Mouse (Mus musculus) urinary bladder, adult 2 months (tissue): ENCODE data around the gene Bax. TPM values are rescaled to one million over a fixed set of nuclear protein-coding genes. Genes with fewer than 3 reads are reported as not detected.
"Not testable (repeated sequence)": the region's sequence is repeated elsewhere in the genome, so short reads cannot be mapped to it uniquely, and the experiment has no call there.

Experiments used
- DNase-seq: peaks from one replicate; pipeline ENCODE4 v3.0.0; 2022; ENCODE audit warnings: low spot score
- polyA plus RNA-seq: library from polyadenylated mRNA; depleted of rRNA; stranded (reverse); fragments of >200 nt; gene quantifications from 2 replicates; pipeline ENCODE4 v1.2.3, GENCODE M21; 2012

Gene Bax
- polyA plus RNA-seq, 1 experiment = 113 TPM

GRCm38 (mm10) chr7:45481374-45481927 lies 14.8 kb upstream of the Bax start, which contains the start of gene Tulp2:
Tulp2 (plus strand) TSS chr7:45481877.
- DNase-seq = no peak

GRCm38 (mm10) chr7:45480310-45480709 lies 13.6 kb upstream of the Bax start:
- DNase-seq = not testable (repeated sequence)

- DNase-seq = no peak
Measured at GRCm38 (mm10) chr7:45478774-45479173, 12.1 kb upstream of the Bax start.

- no peak for DNase-seq
Measured at GRCm38 (mm10) chr7:45477003-45477402, 10.3 kb upstream of the Bax start.

GRCm38 (mm10) chr7:45476453-45476852 lies 9.8 kb upstream of the Bax start:
- no peak for DNase-seq

- no peak for DNase-seq
Measured at GRCm38 (mm10) chr7:45475291-45475969, 8.7 kb upstream of the Bax start.

- DNase-seq = no peak
Measured at GRCm38 (mm10) chr7:45470869-45471268, 4.2 kb upstream of the Bax start.

GRCm38 (mm10) chr7:45467090-45467670 lies 482 bp upstream of the Bax start:
- DNase-seq = no peak

- no peak for DNase-seq
Measured at GRCm38 (mm10) chr7:45465549-45465948, 1.1 kb downstream of the Bax start.

GRCm38 (mm10) chr7:45465112-45465511 lies 1.6 kb downstream of the Bax start:
- no peak for DNase-seq

- no peak for DNase-seq
Measured at GRCm38 (mm10) chr7:45463987-45464778, 2.5 kb downstream of the Bax start.

- DNase-seq = not testable (repeated sequence)
Measured at GRCm38 (mm10) chr7:45462868-45463267, 3.8 kb downstream of the Bax start.

GRCm38 (mm10) chr7:45462325-45462724 lies 4.4 kb downstream of the Bax start:
- no peak for DNase-seq

- no peak for DNase-seq
Measured at GRCm38 (mm10) chr7:45461781-45462180, 4.9 kb downstream of the Bax start.

GRCm38 (mm10) chr7:45461326-45461725 lies 5.4 kb downstream of the Bax start:
- DNase-seq = no peak

GRCm38 (mm10) chr7:45460860-45461314 lies 5.8 kb downstream of the Bax start:
- DNase-seq = peak; percentile 70

GRCm38 (mm10) chr7:45460377-45460776 lies 6.3 kb downstream of the Bax start:
- DNase-seq = no peak

GRCm38 (mm10) chr7:45459564-45460140 lies 7.0 kb downstream of the Bax start, which contains the start of gene Ftl1:
Ftl1 (minus strand) TSS chr7:45459884.
- DNase-seq = peak; percentile 93

- DNase-seq = peak; percentile 69
Measured at GRCm38 (mm10) chr7:45458748-45459563, 7.7 kb downstream of the Bax start.

- no peak for DNase-seq
Measured at GRCm38 (mm10) chr7:45457204-45458060, 9.3 kb downstream of the Bax start.
